Mouse (Mus musculus) lung, postnatal 25 days (tissue): ENCODE results near the gene Khdc4.
A peak's percentile ranks its signal among the peaks of the same experiment; 100 is the strongest.

ENCODE experiments used
- DNase-seq: peaks from one replicate; pipeline ENCODE4 v3.0.0; 2022; ENCODE audit warnings: low spot score

Gene Khdc4

DNA sequence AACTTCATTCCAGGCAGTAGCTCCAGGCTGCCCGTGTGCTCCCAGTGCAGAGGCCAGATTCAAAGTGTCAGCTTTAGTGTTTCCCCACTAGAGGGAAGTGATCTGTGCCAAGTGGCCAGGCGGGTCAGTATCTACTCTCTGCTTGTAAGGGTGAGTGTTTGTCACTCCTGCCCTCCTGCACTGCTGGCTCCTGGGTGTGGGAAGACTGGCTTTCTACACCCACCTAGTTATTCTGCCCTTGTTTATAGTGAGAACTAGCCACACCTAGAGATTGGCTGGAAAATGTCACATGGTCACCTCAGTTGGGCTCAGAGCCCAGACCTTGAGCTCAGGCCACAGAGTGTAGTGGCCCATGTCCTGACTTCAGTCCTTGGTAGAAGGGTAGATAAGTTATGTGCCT lies 33.5 kb downstream of the Khdc4 start:
- peak; percentile 73 for DNase-seq

DNA sequence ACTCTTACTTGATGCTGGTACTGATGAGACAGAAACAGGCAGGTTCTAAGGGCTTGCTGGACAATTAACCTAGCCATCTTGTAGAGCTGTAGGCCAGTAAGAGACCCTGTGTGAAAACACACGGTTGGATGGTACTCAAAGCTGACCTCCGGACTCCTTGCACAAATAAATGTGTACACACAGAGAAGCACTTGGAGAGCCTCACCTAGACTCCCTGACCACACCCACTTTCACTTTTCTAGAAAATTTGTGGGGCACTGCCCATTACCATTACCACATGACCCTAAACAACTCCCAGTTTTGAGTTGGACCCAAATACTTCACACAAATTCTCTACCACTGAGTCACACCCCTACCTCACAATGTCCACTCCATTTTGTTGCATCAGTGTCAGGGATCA lies 51.0 kb downstream of the Khdc4 start:
- DNase-seq: no peak

DNA sequence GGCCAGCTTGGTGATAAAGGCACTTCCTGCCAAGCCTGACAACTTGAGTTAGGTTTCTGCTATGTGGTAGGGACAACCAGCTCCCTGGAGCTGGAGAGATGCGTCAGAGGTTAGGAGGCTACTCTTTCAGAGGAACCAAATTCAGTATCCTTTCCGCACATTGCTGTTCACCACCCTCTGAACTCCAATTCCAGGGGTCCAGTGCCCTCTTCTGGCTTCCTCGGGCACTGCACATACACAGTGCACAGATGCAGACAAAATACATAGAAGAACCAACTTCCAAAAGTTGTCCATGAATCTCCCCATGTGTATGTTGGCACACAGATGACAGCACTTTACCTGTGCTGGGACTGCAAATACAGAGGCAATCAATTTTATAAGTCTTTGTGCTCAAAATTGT lies 53.0 kb downstream of the Khdc4 start:
- DNase-seq: peak; percentile 72

GRCm38 (mm10) chr3:88740147-88740546 lies 54.5 kb downstream of the Khdc4 start:
- no peak for DNase-seq

GRCm38 (mm10) chr3:88745534-88745933 lies 59.9 kb downstream of the Khdc4 start:
- DNase-seq: no peak

DNA sequence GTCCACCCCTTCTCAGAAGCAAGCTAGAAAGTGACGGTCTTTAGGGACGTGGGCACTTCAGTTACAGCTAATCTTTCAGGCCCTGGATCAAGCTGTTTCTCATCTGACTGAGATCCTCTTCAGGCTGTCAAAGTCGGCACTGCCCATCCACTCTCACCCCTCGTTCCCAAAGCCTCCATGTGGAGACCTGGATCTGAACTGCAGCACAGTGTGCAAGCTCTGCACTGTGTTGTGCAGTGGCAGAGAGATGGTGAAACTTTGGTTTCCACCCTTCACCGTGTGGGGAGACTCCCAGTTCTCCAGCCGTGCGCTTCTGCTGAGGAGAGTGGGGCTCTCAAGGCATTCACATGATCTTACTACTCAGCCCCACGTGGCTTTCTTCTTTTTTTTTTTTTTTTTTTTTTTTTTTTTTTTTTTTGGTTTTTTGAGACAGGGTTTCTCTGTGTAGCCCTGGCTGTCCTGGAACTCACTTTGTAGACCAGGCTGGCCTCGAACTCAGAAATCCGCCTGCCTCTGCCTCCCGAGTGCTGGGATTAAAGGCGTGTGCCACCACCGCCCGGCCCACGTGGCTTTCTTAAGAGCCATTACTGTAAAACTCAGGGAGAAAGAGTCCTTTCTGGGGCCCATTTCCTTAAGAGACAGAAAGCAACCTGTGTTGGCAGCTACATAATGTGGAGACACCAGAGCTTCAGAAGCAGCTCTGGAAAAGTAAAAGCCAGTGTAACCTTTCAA lies 60.7 kb downstream of the Khdc4 start:
- no peak for DNase-seq

DNA sequence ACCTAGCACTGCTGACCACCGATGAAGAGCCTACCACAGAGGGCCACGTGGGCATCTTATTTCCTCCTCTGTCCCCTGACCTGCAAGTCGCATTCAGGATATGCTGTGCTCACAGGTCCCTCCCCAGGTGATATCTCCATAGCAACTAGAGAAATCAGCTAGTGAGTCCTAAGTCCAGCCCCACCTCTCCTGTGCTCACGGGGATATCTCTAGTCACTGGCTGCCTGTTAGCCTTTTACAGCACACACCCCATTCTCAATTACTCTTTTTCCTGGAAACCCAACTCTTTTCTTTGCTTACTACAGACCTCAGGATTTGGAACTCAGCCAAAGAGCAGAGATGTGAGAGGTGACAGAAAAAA lies 61.2 kb downstream of the Khdc4 start:
- no peak for DNase-seq

GRCm38 (mm10) chr3:88754283-88754682 lies 68.7 kb downstream of the Khdc4 start:
- DNase-seq: no peak

DNA sequence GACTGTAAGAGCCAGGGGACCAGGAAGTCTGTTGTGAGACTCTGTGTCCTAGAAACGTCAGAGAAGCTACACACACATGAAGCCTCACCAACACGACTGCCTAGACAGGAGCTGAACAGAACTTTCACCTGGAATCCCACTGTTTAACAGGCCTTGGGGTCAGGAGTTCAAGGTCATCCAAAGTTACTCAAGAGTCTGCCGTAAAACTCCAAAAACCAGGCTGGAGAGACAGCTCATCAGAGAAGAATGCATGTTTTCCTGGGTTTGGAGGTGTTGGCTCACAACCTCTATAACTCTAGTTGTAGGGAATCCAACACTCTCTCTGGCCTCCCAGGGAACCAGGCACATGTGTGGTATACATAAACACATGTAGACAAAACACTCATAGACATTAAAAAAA lies 69.9 kb downstream of the Khdc4 start:
- no peak for DNase-seq

DNA sequence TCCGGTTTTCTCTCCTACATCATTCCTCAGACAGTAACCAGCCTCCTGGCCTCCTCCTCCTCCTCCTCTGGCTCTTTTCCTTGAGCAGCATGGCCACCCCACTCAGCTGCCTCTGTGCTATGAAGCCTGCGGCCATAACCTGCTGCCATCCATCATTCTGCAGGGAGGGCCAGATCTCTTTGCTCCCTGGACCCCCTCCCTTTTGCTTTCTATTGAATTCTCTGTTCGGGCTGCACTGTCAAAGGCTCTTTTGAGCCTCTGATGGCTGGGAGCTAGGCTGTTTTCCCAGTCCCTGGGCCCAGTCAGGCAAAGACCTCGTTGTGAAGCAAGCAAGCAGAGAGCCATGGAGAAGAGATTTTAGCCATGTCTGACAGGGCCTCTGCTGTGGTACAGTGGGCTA lies 70.7 kb downstream of the Khdc4 start:
- DNase-seq: no peak

- DNase-seq: peak; percentile 54
Measured at GRCm38 (mm10) chr3:88758045-88758500, 72.5 kb downstream of the Khdc4 start.

GRCm38 (mm10) chr3:88761619-88762018 lies 76.0 kb downstream of the Khdc4 start:
- DNase-seq: no peak

DNA sequence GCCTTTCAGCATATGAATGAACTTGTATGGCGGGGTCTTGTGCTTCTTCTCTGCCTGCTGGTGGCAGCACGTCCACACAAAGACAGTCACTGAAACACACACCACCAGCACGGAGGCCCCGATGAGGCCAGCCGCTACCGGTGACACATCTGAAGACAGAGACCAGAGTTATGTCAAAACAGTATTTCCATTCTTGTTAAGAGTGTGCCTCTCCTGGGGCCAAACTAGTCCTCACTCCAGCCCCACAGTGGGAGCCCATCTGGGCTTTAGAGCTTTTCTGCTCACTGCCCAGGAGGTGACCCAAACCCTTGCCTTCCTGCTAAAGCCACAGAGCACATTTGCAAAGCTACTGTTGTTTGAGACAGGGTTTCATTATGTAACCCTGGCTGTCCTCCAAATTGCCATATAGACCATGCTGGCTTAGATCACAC lies 76.8 kb downstream of the Khdc4 start:
- no peak for DNase-seq
